Mouse (Mus musculus) brain, embryonic 14.5 days (tissue): ENCODE results near the gene Bcr.

Experiments
- CTCF ChIP-seq: fragments of 200-500 bp; IDR thresholded peaks from 2 replicates; pipeline ENCODE4 v1.5.1; 2012; ENCODE audit warnings: inconsistent platforms, mild to moderate bottlenecking, moderate library complexity, borderline replicate concordance; ENCODE audit not compliant: insufficient read depth, insufficient read length; ENCODE audit errors: extremely low read depth
- POLR2A ChIP-seq: fragments of 200-500 bp; IDR thresholded peaks from 2 replicates; pipeline ENCODE4 v1.6.1; 2012; ENCODE audit warnings: mild to moderate bottlenecking, inconsistent platforms, borderline replicate concordance; ENCODE audit not compliant: poor library complexity, insufficient read depth, insufficient read length, severe bottlenecking; ENCODE audit errors: extremely low read depth

- TF ChIP-seq CTCF (no peak), POLR2A (no peak)
Observed at GRCm38 (mm10) chr10:75106940-75107381, 46.6 kb downstream of the Bcr start.
